Mouse (Mus musculus): ENCODE measurements at regions not wholly inside any gene's neighbourhood (a gene's known extent, or its start where the extent isn't known, plus 50 kb on each side); places are given as distances from the start of the nearest gene placed in this dataset.
A peak's percentile ranks its signal among the peaks of the same experiment; 100 is the strongest.

DNA sequence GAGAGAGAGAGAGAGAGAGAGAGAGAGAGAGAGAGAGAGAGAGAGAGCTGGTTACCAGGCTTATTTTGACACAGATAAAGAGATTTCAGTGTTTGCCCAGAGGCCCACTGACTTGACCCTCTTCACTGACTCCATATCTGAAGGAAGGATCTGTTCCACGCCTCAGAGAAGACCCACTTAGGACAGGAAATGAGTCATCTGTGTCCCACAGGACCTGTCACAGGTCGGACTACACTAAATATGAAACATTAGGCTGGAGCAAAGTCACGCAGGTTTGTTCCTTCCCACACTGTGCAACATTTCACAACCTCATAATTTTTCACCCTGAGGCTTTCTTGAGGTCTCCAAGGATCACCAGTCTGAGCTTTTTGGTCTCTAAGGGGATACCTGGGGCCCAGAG, 96.5 kb upstream of the Lpp start:
- Histone ChIP-seq H3K27ac (ENCODE audit: low read depth, low read length) (no peak overlapping the region), H3K4me2 (replicated peaks; ENCODE audit: low read depth) (no peak overlapping the region), H3K9ac (ENCODE audit: low read depth, low read length) (no peak overlapping the region), H3K9me3 (ENCODE audit: control insufficient read depth) (no peaks in the 10 kb centered on the region), H3K27me3 (replicated peaks; ENCODE audit: control insufficient read depth, insufficient read depth, low read length) (no peaks in the 10 kb centered on the region), H3K4me1 (replicated peaks; ENCODE audit: control insufficient read depth, insufficient read depth, low read length) (no peaks in the 10 kb centered on the region), H3K36me3 (ENCODE audit: control insufficient read depth, insufficient read depth) (no peaks in the 10 kb centered on the region), H3K4me3 (ENCODE audit: low read depth, low read length) (no peak overlapping the region)
- WGBS = 19% methylated on average over 3 of the region's 3 CpGs
- ATAC-seq = no peak
- TF ChIP-seq CTCF (IDR thresholded peaks at IDR 0.05; ENCODE audit: low read depth) = no peak

DNA sequence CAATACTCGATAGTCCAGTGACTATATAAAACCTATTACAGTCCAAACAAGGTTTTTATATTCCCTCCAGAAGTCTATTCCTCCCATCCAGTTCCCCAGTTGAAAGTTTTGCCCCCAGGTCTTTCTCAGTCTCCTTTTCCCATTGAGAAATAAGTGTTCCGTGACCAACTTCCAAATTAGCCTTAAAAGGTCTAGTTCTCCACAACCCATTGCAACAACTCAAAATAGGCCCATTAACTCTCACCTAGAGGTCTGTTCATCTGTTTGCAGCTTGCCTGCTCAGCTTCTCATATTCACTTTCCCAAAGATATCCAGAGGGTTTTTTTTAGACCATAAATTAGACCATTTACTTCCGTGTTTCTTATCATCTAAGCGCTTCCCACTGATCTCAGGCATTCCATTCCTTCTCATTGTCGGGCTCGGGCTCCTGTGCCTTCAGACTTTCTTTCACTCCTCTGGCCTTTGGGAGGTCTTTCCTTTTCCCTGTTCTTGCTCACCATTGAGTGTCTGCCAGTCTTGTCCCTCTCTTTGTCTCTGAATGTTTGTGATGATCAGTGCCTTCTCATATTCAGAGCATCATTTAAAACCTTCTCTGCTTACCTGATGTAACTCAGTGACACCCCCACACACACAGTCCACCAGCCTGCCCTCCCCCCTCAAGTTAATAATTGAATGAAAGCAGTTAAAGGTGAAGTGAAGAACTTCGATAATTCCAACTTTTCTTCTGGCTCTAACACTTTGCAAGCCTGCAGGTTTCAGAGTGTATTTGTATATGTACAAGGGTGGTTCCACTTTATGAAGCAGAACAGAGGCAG, 97.5 kb upstream of the Lpp start:
- WGBS = 51% methylated on average over 7 of the region's 7 CpGs
- H3K27ac ChIP-seq (ENCODE audit: low read depth, low read length) = no peak overlapping the region

DNA sequence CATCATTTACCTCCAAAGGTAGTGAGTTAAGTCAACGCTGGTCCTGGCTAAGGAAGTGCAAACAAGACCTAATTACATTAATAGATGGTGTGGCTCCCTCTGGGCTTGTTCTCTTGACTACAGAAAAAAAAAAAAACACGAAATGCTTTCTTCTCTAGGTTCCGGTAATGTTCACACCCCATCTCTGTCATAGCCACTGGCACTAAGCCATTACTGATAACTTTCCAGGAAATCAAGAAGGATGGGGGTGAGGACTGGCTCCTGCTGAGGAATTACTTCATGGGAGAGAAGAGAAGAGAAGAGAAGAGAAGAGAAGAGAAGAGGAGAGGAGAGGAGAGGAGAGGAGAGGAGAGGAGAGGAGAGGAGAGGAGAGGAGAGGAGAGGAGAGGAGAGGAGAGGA, 109.1 kb upstream of the Lpp start:
- no peak overlapping the region for H3K4me3 ChIP-seq (ENCODE audit: low read depth, low read length)
- H3K4me1 ChIP-seq (replicated peaks; ENCODE audit: control insufficient read depth, insufficient read depth, low read length) = no peaks in the 10 kb centered on the region
- no peak overlapping the region for H3K27ac ChIP-seq (ENCODE audit: low read depth, low read length)
- WGBS = 27% methylated on average over 3 of the region's 3 CpGs
- TF ChIP-seq CTCF (IDR thresholded peaks at IDR 0.05; ENCODE audit: low read depth) = no peak
- H3K9me3 ChIP-seq (ENCODE audit: control insufficient read depth) = no peaks in the 10 kb centered on the region
- no peaks in the 10 kb centered on the region for H3K36me3 ChIP-seq (ENCODE audit: control insufficient read depth, insufficient read depth)
- no peak overlapping the region for H3K9ac ChIP-seq (ENCODE audit: low read depth, low read length)
- no peak overlapping the region for H3K4me2 ChIP-seq (replicated peaks; ENCODE audit: low read depth)
- no peak for ATAC-seq
- no peaks in the 10 kb centered on the region for H3K27me3 ChIP-seq (replicated peaks; ENCODE audit: control insufficient read depth, insufficient read depth, low read length)

More for the DNA sequence above, 97.5 kb upstream of the Lpp start:
- peak overlapping the region; percentile 43 for H3K4me2 ChIP-seq (replicated peaks; ENCODE audit: low read depth)
- no peak overlapping the region for H3K4me3 ChIP-seq (ENCODE audit: low read depth, low read length)
- no peaks in the 10 kb centered on the region for H3K4me1 ChIP-seq (replicated peaks; ENCODE audit: control insufficient read depth, insufficient read depth, low read length)
- no peak overlapping the region for H3K9ac ChIP-seq (ENCODE audit: low read depth, low read length)
- no peaks in the 10 kb centered on the region for H3K9me3 ChIP-seq (ENCODE audit: control insufficient read depth)
- TF ChIP-seq CTCF (IDR thresholded peaks at IDR 0.05; ENCODE audit: low read depth) = no peak
- H3K36me3 ChIP-seq (ENCODE audit: control insufficient read depth, insufficient read depth) = no peaks in the 10 kb centered on the region
- no peaks in the 10 kb centered on the region for H3K27me3 ChIP-seq (replicated peaks; ENCODE audit: control insufficient read depth, insufficient read depth, low read length)
- peak; percentile 61; the same call in 1 of the 2 replicates for ATAC-seq

DNA sequence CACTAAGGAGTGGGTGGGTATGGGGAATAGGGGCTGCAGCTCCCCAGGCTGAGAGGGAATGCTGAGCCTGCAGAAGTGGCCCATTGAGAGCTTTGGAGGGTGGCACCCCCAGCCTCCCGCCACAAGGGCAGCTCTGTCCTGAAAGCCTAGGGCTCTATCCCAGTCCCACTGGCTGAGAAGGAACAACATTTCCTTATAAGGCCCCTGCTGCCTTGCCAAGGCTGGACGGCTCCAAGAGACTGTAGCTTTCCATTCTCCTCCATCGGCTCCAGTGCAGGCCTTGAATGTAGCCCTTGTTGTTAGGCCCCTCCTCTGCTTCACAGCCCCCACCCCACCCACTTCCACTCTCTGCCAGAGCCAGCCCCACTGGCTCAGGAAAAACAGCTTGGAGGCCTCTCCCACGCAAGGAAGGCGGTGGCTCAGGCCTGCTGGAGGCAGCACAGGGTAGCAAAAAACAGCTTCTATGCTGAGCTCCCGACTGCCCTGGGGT, 111.1 kb upstream of the Lpp start:
- WGBS = 34% methylated on average over 6 of the region's 6 CpGs
- H3K36me3 ChIP-seq (ENCODE audit: control insufficient read depth, insufficient read depth) = no peaks in the 10 kb centered on the region
- peak; percentile 68 for TF ChIP-seq CTCF (IDR thresholded peaks at IDR 0.05; ENCODE audit: low read depth)
- no peaks in the 10 kb centered on the region for H3K9me3 ChIP-seq (ENCODE audit: control insufficient read depth)
- H3K4me3 ChIP-seq (ENCODE audit: low read depth, low read length) = no peak overlapping the region
- H3K27ac ChIP-seq (ENCODE audit: low read depth, low read length) = 0 out of 2 replicates have a peak overlapping the region, but pooled peaks have one; percentile 15
- no peak overlapping the region for H3K9ac ChIP-seq (ENCODE audit: low read depth, low read length)
- no peaks in the 10 kb centered on the region for H3K27me3 ChIP-seq (replicated peaks; ENCODE audit: control insufficient read depth, insufficient read depth, low read length)
- H3K4me1 ChIP-seq (replicated peaks; ENCODE audit: control insufficient read depth, insufficient read depth, low read length) = no peaks in the 10 kb centered on the region
- ATAC-seq = peak; percentile 74
- peak overlapping the region; percentile 17; the same call in 1 of the 2 replicates for H3K4me2 ChIP-seq (replicated peaks; ENCODE audit: low read depth)

DNA sequence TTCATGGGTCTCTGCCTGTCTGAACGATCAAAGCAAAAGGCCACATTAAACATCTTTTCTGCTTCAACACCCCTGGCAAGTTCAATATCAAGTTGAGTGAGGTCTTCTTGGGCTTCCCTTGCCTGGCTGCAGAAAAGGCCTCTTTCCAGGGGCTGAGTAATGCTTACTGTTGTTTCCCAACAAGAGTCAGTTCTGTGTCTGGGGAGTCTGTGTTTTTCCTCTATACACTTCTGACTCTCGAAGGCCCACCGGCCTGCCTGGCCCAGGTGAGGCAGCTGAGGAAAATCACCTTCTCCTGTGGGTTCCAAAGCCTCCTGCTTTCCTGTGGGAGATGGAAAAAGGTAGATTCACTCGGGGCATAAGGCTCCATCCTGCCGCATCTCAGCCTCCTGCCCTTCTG, 111.7 kb upstream of the Lpp start:
- no peaks in the 10 kb centered on the region for H3K4me1 ChIP-seq (replicated peaks; ENCODE audit: control insufficient read depth, insufficient read depth, low read length)
- no peak overlapping the region for H3K27ac ChIP-seq (ENCODE audit: low read depth, low read length)
- H3K27me3 ChIP-seq (replicated peaks; ENCODE audit: control insufficient read depth, insufficient read depth, low read length) = no peaks in the 10 kb centered on the region
- no peaks in the 10 kb centered on the region for H3K9me3 ChIP-seq (ENCODE audit: control insufficient read depth)
- H3K9ac ChIP-seq (ENCODE audit: low read depth, low read length) = no peak overlapping the region
- no peaks in the 10 kb centered on the region for H3K36me3 ChIP-seq (ENCODE audit: control insufficient read depth, insufficient read depth)
- no peak for ATAC-seq
- H3K4me3 ChIP-seq (ENCODE audit: low read depth, low read length) = no peak overlapping the region
- WGBS = 83% methylated on average over 5 of the region's 5 CpGs
- no peak for TF ChIP-seq CTCF (IDR thresholded peaks at IDR 0.05; ENCODE audit: low read depth)
- no peak overlapping the region for H3K4me2 ChIP-seq (replicated peaks; ENCODE audit: low read depth)

DNA sequence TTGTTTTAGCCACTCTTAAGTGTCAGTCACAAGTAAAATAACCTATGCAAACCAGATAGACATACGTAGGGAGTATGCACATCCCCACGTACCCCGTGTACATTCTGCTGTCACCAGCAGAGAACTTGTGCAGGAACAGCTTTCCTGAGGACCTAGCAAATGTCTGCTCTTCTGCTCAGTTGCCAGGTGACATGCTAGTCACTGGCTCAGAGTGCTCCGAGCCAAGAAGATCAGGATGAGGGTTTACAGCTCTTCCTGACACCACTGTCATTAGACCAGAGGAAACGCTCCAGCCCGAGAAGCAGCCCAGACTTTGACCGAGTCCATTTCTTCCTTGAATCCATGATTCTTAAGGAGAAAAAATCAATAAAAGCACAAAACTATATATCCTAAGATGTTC, 115.5 kb upstream of the Lpp start:
- Histone ChIP-seq H3K4me3 (ENCODE audit: low read depth, low read length) (no peak overlapping the region), H3K4me1 (replicated peaks; ENCODE audit: control insufficient read depth, insufficient read depth, low read length) (no peaks in the 10 kb centered on the region), H3K9me3 (ENCODE audit: control insufficient read depth) (no peaks in the 10 kb centered on the region), H3K27ac (ENCODE audit: low read depth, low read length) (no peak overlapping the region), H3K36me3 (ENCODE audit: control insufficient read depth, insufficient read depth) (no peaks in the 10 kb centered on the region), H3K9ac (ENCODE audit: low read depth, low read length) (no peak overlapping the region), H3K27me3 (replicated peaks; ENCODE audit: control insufficient read depth, insufficient read depth, low read length) (no peaks in the 10 kb centered on the region), H3K4me2 (replicated peaks; ENCODE audit: low read depth) (no peak overlapping the region)
- TF ChIP-seq CTCF (IDR thresholded peaks at IDR 0.05; ENCODE audit: low read depth) = no peak
- 69% methylated on average over 7 of the region's 7 CpGs for WGBS
- ATAC-seq = no peak

Measured in intestine, postnatal 0 days (tissue).